9 mouse cellular contexts compared by ENCODE assay signal in the genomic region with DNA sequence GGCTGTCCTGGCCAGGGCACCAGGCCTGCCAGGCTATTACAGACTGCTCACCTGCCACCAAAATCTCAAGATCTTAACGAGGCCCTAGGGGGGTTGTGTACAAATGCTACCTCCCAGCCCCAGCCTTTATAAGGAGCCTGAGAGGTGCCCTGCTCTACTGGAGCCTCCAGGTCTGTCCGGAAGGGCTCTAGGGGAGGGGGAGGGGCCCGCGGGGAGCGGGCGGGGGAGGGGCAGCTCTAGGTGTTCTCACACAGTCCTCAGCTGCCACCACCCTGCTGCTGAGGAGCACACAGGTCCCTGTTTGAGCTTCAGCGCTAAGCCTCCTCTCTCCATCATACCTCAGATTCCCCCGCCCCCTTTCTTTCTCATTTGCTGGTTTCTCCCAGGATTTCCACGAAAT. TPM values are rescaled to one million over a fixed set of nuclear protein-coding genes. Genes with fewer than 3 reads are reported as not detected.
DNase-seq lines count a peak whose midpoint lies in the region; ATAC-seq and TF ChIP-seq lines count a peak whose summit lies in the region.
"Had no signal": no experiment of that assay in that cellular context is flagged by ENCODE, and none has a peak within 500 bp of the region (broad histone marks: within the 10 kb centered on the region; RNA-seq: fewer than 3 reads in every experiment).

No protein-coding gene starts in this region.

- H3K27ac ChIP-seq in liver, embryonic 11.5 days (ENCODE audit: low read depth, low read length), result no peak overlapping the region
- no peak overlapping the region for H3K27ac ChIP-seq in liver, postnatal 0 days (ENCODE audit: low read depth)
- H3K27ac ChIP-seq in embryonic facial prominence, embryonic 15.5 days (replicated peaks), result no peak overlapping the region
- H3K27ac ChIP-seq in kidney, postnatal 0 days, result 0 out of 2 replicates have a peak overlapping the region, but pooled peaks have one; percentile 6
- H3K27ac ChIP-seq in neural tube, embryonic 13.5 days (replicated peaks), result no peak overlapping the region
- H3K27ac ChIP-seq: liver, embryonic 13.5 days had no signal

- H3K27me3 ChIP-seq in liver, embryonic 11.5 days (replicated peaks; ENCODE audit: control insufficient read depth, insufficient read depth, low read length), result peaks cover 51% of the 10 kb centered on the region
- peaks cover 18% of the 10 kb centered on the region; the same call in 1 of the 2 replicates for H3K27me3 ChIP-seq in liver, postnatal 0 days (ENCODE audit: insufficient read depth, low read length)
- H3K27me3 ChIP-seq in embryonic facial prominence, embryonic 15.5 days, result peaks cover 4% of the 10 kb centered on the region
- H3K27me3 ChIP-seq in kidney, postnatal 0 days (ENCODE audit: insufficient read depth, low read length), result 0 out of 2 replicates have a peak, but pooled peaks cover 3% of the 10 kb centered on the region
- H3K27me3 ChIP-seq in neural tube, embryonic 13.5 days, result peaks cover 16% of the 10 kb centered on the region

- TF ChIP-seq EP300 in liver, postnatal 0 days (IDR thresholded peaks at IDR 0.05; ENCODE audit: low read depth), result no peak

- ATAC-seq in liver, embryonic 11.5 days (replicated peaks; ENCODE audit: low FRiP score), result no peak
- no peak for ATAC-seq in liver, postnatal 0 days
- peak; percentile 59; the same call in 1 of the 2 replicates for ATAC-seq in embryonic facial prominence, embryonic 15.5 days (ENCODE audit: insufficient number of reproducible peaks, low FRiP score, low TSS enrichment, low read depth)
- peak; percentile 87; the same call in 1 of the 2 replicates for ATAC-seq in kidney, postnatal 0 days (replicated peaks; ENCODE audit: low FRiP score, low read depth)
- ATAC-seq in neural tube, embryonic 13.5 days (ENCODE audit: low read depth), result peak; percentile 47; the same call in 1 of the 2 replicates

- WGBS in liver, embryonic 11.5 days, result 2% methylated on average over 7 of the region's 9 CpGs
- WGBS in liver, postnatal 0 days (ENCODE audit: insufficient replicate concordance), result 9% methylated on average over 5 of the region's 9 CpGs
- WGBS in embryonic facial prominence, embryonic 15.5 days, result 2% methylated on average over 7 of the region's 9 CpGs
- WGBS in kidney, postnatal 0 days, result 2% methylated on average over 7 of the region's 9 CpGs
- 5% methylated on average over 9 of the region's 9 CpGs for WGBS in neural tube, embryonic 13.5 days

- peak overlapping the region; percentile 35; the same call in 1 of the 2 replicates for H3K4me2 ChIP-seq in liver, embryonic 11.5 days
- no peak overlapping the region for H3K4me2 ChIP-seq in liver, postnatal 0 days (ENCODE audit: low read depth, low read length)
- H3K4me2 ChIP-seq in embryonic facial prominence, embryonic 15.5 days (replicated peaks), result peak overlapping the region; percentile 21
- H3K4me2 ChIP-seq in kidney, postnatal 0 days (ENCODE audit: low read length), result peak overlapping the region; percentile 33
- H3K4me2 ChIP-seq in neural tube, embryonic 13.5 days, result peak overlapping the region; percentile 31
- H3K4me2 ChIP-seq: liver, embryonic 13.5 days had no signal

- no peak for TF ChIP-seq CTCF in liver, postnatal 0 days (IDR thresholded peaks at IDR 0.05; ENCODE audit: low read depth)
- TF ChIP-seq CTCF in kidney, postnatal 0 days (IDR thresholded peaks at IDR 0.05; ENCODE audit: low read depth), result no peak

- no peaks in the 10 kb centered on the region for H3K36me3 ChIP-seq in liver, embryonic 11.5 days (ENCODE audit: control insufficient read depth, insufficient read depth, low read length)
- no peaks in the 10 kb centered on the region for H3K36me3 ChIP-seq in liver, postnatal 0 days (replicated peaks; ENCODE audit: insufficient read depth, low read length)
- H3K36me3 ChIP-seq in embryonic facial prominence, embryonic 15.5 days, result no peaks in the 10 kb centered on the region
- no peaks in the 10 kb centered on the region for H3K36me3 ChIP-seq in kidney, postnatal 0 days (ENCODE audit: insufficient read depth, low read length)
- no peaks in the 10 kb centered on the region for H3K36me3 ChIP-seq in neural tube, embryonic 13.5 days
- H3K36me3 ChIP-seq: liver, embryonic 13.5 days had no signal

- no peaks in the 10 kb centered on the region for H3K9me3 ChIP-seq in liver, embryonic 11.5 days (ENCODE audit: control insufficient read depth, low read length)
- H3K9me3 ChIP-seq in liver, postnatal 0 days (ENCODE audit: low read length), result no peaks in the 10 kb centered on the region
- H3K9me3 ChIP-seq in embryonic facial prominence, embryonic 15.5 days (replicated peaks), result no peaks in the 10 kb centered on the region
- H3K9me3 ChIP-seq in kidney, postnatal 0 days (replicated peaks; ENCODE audit: low read length), result no peaks in the 10 kb centered on the region
- no peaks in the 10 kb centered on the region for H3K9me3 ChIP-seq in neural tube, embryonic 13.5 days
- H3K9me3 ChIP-seq: liver, embryonic 13.5 days had no signal

- no peak overlapping the region for H3K9ac ChIP-seq in liver, embryonic 11.5 days (ENCODE audit: low read depth, low read length)
- no peak overlapping the region for H3K9ac ChIP-seq in liver, postnatal 0 days (replicated peaks)
- no peak overlapping the region for H3K9ac ChIP-seq in embryonic facial prominence, embryonic 15.5 days
- H3K9ac ChIP-seq in kidney, postnatal 0 days (ENCODE audit: low read depth, low read length), result no peak overlapping the region
- 0 out of 2 replicates have a peak overlapping the region, but pooled peaks have one; percentile 13 for H3K9ac ChIP-seq in neural tube, embryonic 13.5 days
- H3K9ac ChIP-seq: liver, embryonic 13.5 days had no signal

- no peak for DNase-seq in liver, embryonic 11.5 days (ENCODE audit: low spot score)
- DNase-seq in liver, postnatal 0 days, result no peak
- DNase-seq in kidney, postnatal 0 days (ENCODE audit: low spot score), result peak; percentile 11
- DNase-seq in retina, embryonic 14.5 days (ENCODE audit: low spot score), result no peak
- DNase-seq in frontal cortex, adult 2 months (ENCODE audit: extremely low spot score in 1 of 2, low spot score in 1 of 2), result no peak
- no peak for DNase-seq in right cerebral cortex, adult 18-20 months
- DNase-seq: liver, embryonic 13.5 days had no signal

- no peak overlapping the region for H3K4me3 ChIP-seq in liver, embryonic 11.5 days (ENCODE audit: low read depth, low read length)
- H3K4me3 ChIP-seq in liver, postnatal 0 days (ENCODE audit: low read depth, low read length), result no peak overlapping the region
- H3K4me3 ChIP-seq in embryonic facial prominence, embryonic 15.5 days (replicated peaks), result 0 out of 2 replicates have a peak overlapping the region, but pooled peaks have one; percentile 2
- no peak overlapping the region for H3K4me3 ChIP-seq in kidney, postnatal 0 days (replicated peaks; ENCODE audit: low read depth, low read length)
- H3K4me3 ChIP-seq in neural tube, embryonic 13.5 days, result no peak overlapping the region
- H3K4me3 ChIP-seq: liver, embryonic 13.5 days had no signal

- H3K4me1 ChIP-seq in liver, embryonic 11.5 days (replicated peaks; ENCODE audit: control insufficient read depth, insufficient read depth, low read length), result 0 out of 2 replicates have a peak, but pooled peaks cover 2% of the 10 kb centered on the region
- H3K4me1 ChIP-seq in liver, postnatal 0 days (ENCODE audit: insufficient read depth), result no peaks in the 10 kb centered on the region; the same call in 1 of the 2 replicates
- peaks cover 17% of the 10 kb centered on the region for H3K4me1 ChIP-seq in embryonic facial prominence, embryonic 15.5 days
- H3K4me1 ChIP-seq in kidney, postnatal 0 days (replicated peaks; ENCODE audit: insufficient read depth, low read length), result peaks cover 14% of the 10 kb centered on the region
- peaks cover 15% of the 10 kb centered on the region for H3K4me1 ChIP-seq in neural tube, embryonic 13.5 days (replicated peaks)

RNA-seq across cellular contexts. Expression of gene Slc4a5, which starts 17.5 kb away (rescaled TPM):
- polyA plus RNA-seq in liver, embryonic 11.5 days (2014; fragmentation: Nextera tagmentation; extraction: Ambion mirVana), result 0.23 and 0.41 TPM in 2 replicates
- polyA plus RNA-seq in liver, postnatal 0 days (2015; fragmentation: Nextera tagmentation; extraction: Ambion mirVana), result 0.04 and 0.05 TPM in 2 replicates
- 0.11 and 0.48 TPM in 2 replicates for polyA plus RNA-seq in embryonic facial prominence, embryonic 15.5 days (2015; fragmentation: Nextera tagmentation; extraction: Ambion mirVana)
- polyA plus RNA-seq in kidney, postnatal 0 days (2015; fragmentation: Nextera tagmentation; extraction: Ambion mirVana), result 0.69 and 0.86 TPM in 2 replicates
- 0.17 and 0.56 TPM in 2 replicates for polyA plus RNA-seq in neural tube, embryonic 13.5 days (2015; fragmentation: Nextera tagmentation; extraction: Ambion mirVana)
- 0.04 and 0.21 TPM in 2 replicates for polyA plus RNA-seq in frontal cortex, adult 2 months (2012; rRNA removed)

Comparison
In these comparisons a context has a peak if more than half of its experiments do, and no peak if none do; other contexts are left out.
1. ATAC-seq: peak in embryonic facial prominence, embryonic 15.5 days (single experiment), kidney, postnatal 0 days (single experiment) and neural tube, embryonic 13.5 days (single experiment); none in liver, embryonic 11.5 days (single experiment) and liver, postnatal 0 days (single experiment).